Mouse (Mus musculus) cerebellum, adult 2 months (tissue): ENCODE measurements around the gene Zc3h18.

Source experiments
- CTCF ChIP-seq: fragments of 200-500 bp; IDR thresholded peaks from 2 replicates; pipeline ENCODE4 v1.5.1; 2011; ENCODE audit warnings: low read depth, mild to moderate bottlenecking, control low read depth, low read length, moderate library complexity, borderline replicate concordance; ENCODE audit not compliant: insufficient read depth
- POLR2A ChIP-seq: fragments of 200-500 bp; IDR thresholded peaks from 2 replicates; pipeline ENCODE4 v1.6.1; 2011; ENCODE audit warnings: low read length, control low read depth, borderline replicate concordance; ENCODE audit not compliant: insufficient read depth

- TF ChIP-seq CTCF: no peak
- no peak for TF ChIP-seq POLR2A
Observed at GRCm38 (mm10) chr8:122415554-122415953, 39.1 kb downstream of the Zc3h18 start.
